Mouse (Mus musculus): ENCODE measurements around the gene Cnnm4. TPM values are rescaled to one million over a fixed set of nuclear protein-coding genes. Genes with fewer than 3 reads are reported as not detected.

The Cnnm4 gene
- total and polyA plus RNA-seq, 3 experiments: 3.9 to 4.6 (median 4.4) TPM

GRCm38 (mm10) chr1:36530962-36531361, 59.5 kb downstream of the Cnnm4 start:
- intact Hi-C loops (cut with DNase I): no loop called here

GRCm38 (mm10) chr1:36531461-36531860, 60.0 kb downstream of the Cnnm4 start:
- peak in 1 of 2 experiments; percentile 46 for DNase-seq
- Histone ChIP-seq H3K36me3 (ENCODE audit: control insufficient read depth, insufficient read depth, low read length) (no peaks in the 10 kb centered on the region), H3K27ac (no peak overlapping the region; the same call in 1 of the 2 replicates), H3K27me3 (ENCODE audit: control insufficient read depth, insufficient read depth, low read length) (no peaks in the 10 kb centered on the region), H3K9ac (ENCODE audit: low read depth, low read length) (peak overlapping the region; percentile 30; the same call in 1 of the 2 replicates), H3K4me3 (no peak overlapping the region), H3K4me1 (ENCODE audit: control insufficient read depth, insufficient read depth, low read length) (peaks cover 5% of the 10 kb centered on the region; the same call in 1 of the 2 replicates), H3K79me2 (replicated peaks; ENCODE audit: control insufficient read depth, insufficient read depth, low read length) (no peaks in the 10 kb centered on the region)
- intact Hi-C loops (cut with DNase I): no loop called here
- no peak for TF ChIP-seq CTCF (IDR thresholded peaks at IDR 0.05)
- TF ChIP-seq EP300 (IDR thresholded peaks at IDR 0.05; ENCODE audit: insufficient read depth, low read depth, low read length): peak; percentile 47; the same call in 1 of the 2 replicates
- TF ChIP-seq POLR2A (IDR thresholded peaks at IDR 0.05; ENCODE audit: insufficient read depth, low read depth, low read length): peak; percentile 24; the same call in 1 of the 2 replicates
- 54% methylated on average over 12 of the region's 12 CpGs for WGBS

More at GRCm38 (mm10) chr1:36530962-36531361, 59.5 kb downstream of the Cnnm4 start:
- no peaks in the 10 kb centered on the region for H3K27me3 ChIP-seq (ENCODE audit: control insufficient read depth, insufficient read depth, low read length)
- no peak overlapping the region for H3K4me3 ChIP-seq
- DNase-seq: peak in 1 of 2 experiments; percentile 34
- 54% methylated on average over 7 of the region's 7 CpGs for WGBS
- H3K79me2 ChIP-seq (replicated peaks; ENCODE audit: control insufficient read depth, insufficient read depth, low read length): no peaks in the 10 kb centered on the region
- peaks cover 5% of the 10 kb centered on the region; the same call in 1 of the 2 replicates for H3K4me1 ChIP-seq (ENCODE audit: control insufficient read depth, insufficient read depth, low read length)
- H3K27ac ChIP-seq: no peak overlapping the region; the same call in 1 of the 2 replicates
- no peaks in the 10 kb centered on the region for H3K36me3 ChIP-seq (ENCODE audit: control insufficient read depth, insufficient read depth, low read length)
- no peak for TF ChIP-seq POLR2A (IDR thresholded peaks at IDR 0.05; ENCODE audit: insufficient read depth, low read depth, low read length)
- no peak for TF ChIP-seq EP300 (IDR thresholded peaks at IDR 0.05; ENCODE audit: insufficient read depth, low read depth, low read length)
- TF ChIP-seq CTCF (IDR thresholded peaks at IDR 0.05): no peak
- H3K9ac ChIP-seq (ENCODE audit: low read depth, low read length): no peak overlapping the region

- intact Hi-C loops (cut with DNase I): no loop called here
- 63% methylated on average over 6 of the region's 6 CpGs for WGBS
- no peak for DNase-seq
- H3K36me3 ChIP-seq (ENCODE audit: control insufficient read depth, insufficient read depth, low read length): no peaks in the 10 kb centered on the region
- peak overlapping the region; percentile 89 for H3K27ac ChIP-seq
- no peak for TF ChIP-seq EP300 (IDR thresholded peaks at IDR 0.05; ENCODE audit: insufficient read depth, low read depth, low read length)
- TF ChIP-seq POLR2A (IDR thresholded peaks at IDR 0.05; ENCODE audit: insufficient read depth, low read depth, low read length): no peak
- TF ChIP-seq CTCF (IDR thresholded peaks at IDR 0.05): no peak
- peak overlapping the region; percentile 41 for H3K4me3 ChIP-seq
- peak overlapping the region; percentile 2; the same call in 1 of the 2 replicates for H3K9ac ChIP-seq (ENCODE audit: low read depth, low read length)
- H3K79me2 ChIP-seq (replicated peaks; ENCODE audit: control insufficient read depth, insufficient read depth, low read length): no peaks in the 10 kb centered on the region
- peaks cover 5% of the 10 kb centered on the region; the same call in 1 of the 2 replicates for H3K4me1 ChIP-seq (ENCODE audit: control insufficient read depth, insufficient read depth, low read length)
- no peaks in the 10 kb centered on the region for H3K27me3 ChIP-seq (ENCODE audit: control insufficient read depth, insufficient read depth, low read length)
Observed at GRCm38 (mm10) chr1:36533546-36533945, 62.1 kb downstream of the Cnnm4 start.

GRCm38 (mm10) chr1:36534595-36535058, 63.2 kb downstream of the Cnnm4 start:
- Histone ChIP-seq H3K36me3 (ENCODE audit: control insufficient read depth, insufficient read depth, low read length) (no peaks in the 10 kb centered on the region), H3K4me3 (peak overlapping the region; percentile 41), H3K9ac (ENCODE audit: low read depth, low read length) (peak overlapping the region; percentile 59), H3K4me1 (ENCODE audit: control insufficient read depth, insufficient read depth, low read length) (peaks cover 5% of the 10 kb centered on the region; the same call in 1 of the 2 replicates), H3K27me3 (ENCODE audit: control insufficient read depth, insufficient read depth, low read length) (no peaks in the 10 kb centered on the region), H3K79me2 (replicated peaks; ENCODE audit: control insufficient read depth, insufficient read depth, low read length) (no peaks in the 10 kb centered on the region), H3K27ac (peak overlapping the region; percentile 89)
- intact Hi-C loops (cut with DNase I): no loop called here
- TF ChIP-seq EP300 (IDR thresholded peaks at IDR 0.05; ENCODE audit: insufficient read depth, low read depth, low read length) (peak; percentile 5; the same call in 1 of the 2 replicates), POLR2A (IDR thresholded peaks at IDR 0.05; ENCODE audit: insufficient read depth, low read depth, low read length) (no peak), CTCF (IDR thresholded peaks at IDR 0.05) (peak; percentile 54)
- DNase-seq: peak in 1 of 2 experiments; percentile 56
- 53% methylated on average over 6 of the region's 6 CpGs for WGBS

- peak overlapping the region; percentile 41 for H3K4me3 ChIP-seq
- no peaks in the 10 kb centered on the region for H3K27me3 ChIP-seq (ENCODE audit: control insufficient read depth, insufficient read depth, low read length)
- intact Hi-C loops (cut with DNase I): no loop called here
- H3K9ac ChIP-seq (ENCODE audit: low read depth, low read length): peak overlapping the region; percentile 59
- H3K79me2 ChIP-seq (replicated peaks; ENCODE audit: control insufficient read depth, insufficient read depth, low read length): no peaks in the 10 kb centered on the region
- TF ChIP-seq EP300 (IDR thresholded peaks at IDR 0.05; ENCODE audit: insufficient read depth, low read depth, low read length) (peak; percentile 44; the same call in 1 of the 2 replicates), POLR2A (IDR thresholded peaks at IDR 0.05; ENCODE audit: insufficient read depth, low read depth, low read length) (peak; percentile 70), CTCF (IDR thresholded peaks at IDR 0.05) (no peak)
- no peaks in the 10 kb centered on the region for H3K36me3 ChIP-seq (ENCODE audit: control insufficient read depth, insufficient read depth, low read length)
- peak; percentile 73 to 83 for DNase-seq
- 61% methylated on average over 11 of the region's 11 CpGs for WGBS
- peaks cover 5% of the 10 kb centered on the region; the same call in 1 of the 2 replicates for H3K4me1 ChIP-seq (ENCODE audit: control insufficient read depth, insufficient read depth, low read length)
- H3K27ac ChIP-seq: peak overlapping the region; percentile 89
Observed at GRCm38 (mm10) chr1:36535477-36536396, 64.3 kb downstream of the Cnnm4 start.

Data from heart, adult 2 months (tissue).